Mouse (Mus musculus) yolk sac, embryonic 10.5 days (tissue): ENCODE results near the gene 1110065P20Rik.

Source experiments
- DNase-seq: peaks from one replicate; pipeline ENCODE4 v3.0.0-alpha.2; 2017; ENCODE audit warnings: low spot score

1110065P20Rik gene

DNA sequence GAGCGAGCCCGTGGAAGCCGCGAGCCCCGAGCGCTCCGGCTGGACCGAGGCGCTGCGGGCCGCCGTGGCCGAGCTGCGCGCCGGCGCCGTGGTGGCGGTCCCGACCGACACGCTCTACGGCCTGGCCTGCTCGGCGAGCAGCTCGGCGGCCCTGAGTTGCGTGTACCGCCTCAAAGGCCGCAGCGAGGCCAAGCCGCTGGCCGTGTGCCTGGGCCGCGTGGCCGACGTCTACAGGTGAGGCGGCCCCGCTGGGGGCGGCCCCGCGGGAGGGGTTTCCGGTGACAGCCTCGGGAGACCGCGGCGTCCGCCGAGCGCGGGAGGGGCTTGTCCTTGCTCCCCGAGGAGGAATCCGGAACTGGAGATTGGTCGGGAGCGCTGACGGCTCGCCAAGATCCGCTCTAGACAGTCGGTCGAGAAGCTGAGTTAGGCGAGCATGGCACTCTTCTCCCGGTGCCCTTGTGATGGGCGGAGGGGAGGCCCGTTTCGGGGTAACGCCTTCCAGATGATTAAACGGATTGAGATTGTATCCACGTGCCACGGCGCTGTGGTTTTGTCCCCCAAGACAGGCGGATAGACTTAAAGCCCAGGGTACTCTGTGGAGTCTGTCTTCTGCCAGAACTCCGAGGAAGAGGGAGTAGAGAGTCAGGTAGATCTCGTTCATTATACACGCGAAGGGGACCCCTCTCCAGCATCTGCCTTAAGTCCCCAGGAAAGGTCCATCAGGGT is at the start of gene 1110065P20Rik:
TSS of gene 1110065P20Rik (minus strand) at position 264 of the 726 bp plus-strand sequence.
- DNase-seq: peak; percentile 82

- no peak for DNase-seq
Observed at GRCm38 (mm10) chr4:124899906-124900305, 48.9 kb upstream of the 1110065P20Rik start.

DNA sequence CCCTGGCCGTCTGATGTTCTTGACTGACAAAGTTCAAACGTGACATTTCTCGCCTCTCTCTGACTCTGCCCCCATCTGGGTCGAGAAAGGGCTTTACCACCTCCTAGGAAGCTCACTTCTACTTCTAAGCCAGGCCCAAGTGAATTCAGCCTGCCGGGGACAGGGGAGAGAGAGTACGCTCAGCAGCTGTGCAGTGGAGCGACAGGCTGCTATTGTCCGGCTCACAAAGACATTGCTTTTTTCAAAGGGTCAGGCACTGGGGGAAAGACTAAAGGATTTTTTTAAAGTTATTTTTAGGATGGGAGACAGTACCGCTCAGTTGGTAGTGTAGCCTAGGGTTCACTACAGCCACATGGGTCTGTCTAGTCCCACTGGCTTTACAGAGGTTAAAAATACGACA is 47.4 kb upstream of the 1110065P20Rik start:
- DNase-seq: no peak

DNA sequence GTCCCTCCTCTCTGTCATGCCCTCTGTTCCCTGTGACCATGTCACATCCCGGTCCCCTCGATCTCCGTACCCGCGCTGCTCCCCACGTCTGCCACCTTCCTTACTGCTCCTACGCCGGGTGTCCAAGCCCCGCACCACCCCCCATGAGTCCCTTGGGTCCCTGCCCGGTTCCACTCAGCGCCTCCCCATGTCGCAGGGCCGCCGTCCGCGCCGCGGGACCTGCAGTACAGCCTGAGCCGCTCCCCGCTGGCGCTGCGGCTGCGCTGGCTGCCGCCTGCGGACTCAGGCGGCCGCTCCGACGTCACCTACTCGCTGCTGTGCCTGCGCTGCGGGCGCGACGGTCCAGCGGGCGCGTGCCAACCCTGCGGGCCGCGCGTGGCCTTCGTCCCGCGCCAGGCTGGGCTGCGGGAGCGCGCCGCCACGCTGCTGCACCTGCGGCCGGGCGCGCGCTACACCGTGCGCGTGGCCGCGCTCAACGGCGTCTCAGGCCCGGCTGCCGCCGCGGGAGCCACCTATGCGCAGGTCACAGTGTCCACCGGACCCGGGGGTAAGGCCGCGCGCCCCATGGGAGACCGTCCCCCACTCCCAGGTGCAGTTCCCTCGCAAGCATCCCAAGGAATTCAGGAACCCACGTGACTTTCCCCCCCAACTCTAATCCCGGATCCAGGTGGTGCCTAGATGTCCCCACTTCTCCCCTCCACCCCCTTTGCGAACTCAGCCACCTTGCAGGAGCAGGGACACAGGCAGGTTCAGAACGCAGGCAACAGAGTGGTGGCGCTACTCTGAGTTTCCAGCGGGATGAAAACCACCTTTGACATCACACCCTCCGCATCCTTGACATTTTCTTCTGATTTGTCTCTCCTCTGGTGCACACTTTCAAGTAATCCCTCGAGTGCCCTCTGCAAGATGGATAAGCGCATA is 43.8 kb upstream of the 1110065P20Rik start:
- no peak for DNase-seq

DNA sequence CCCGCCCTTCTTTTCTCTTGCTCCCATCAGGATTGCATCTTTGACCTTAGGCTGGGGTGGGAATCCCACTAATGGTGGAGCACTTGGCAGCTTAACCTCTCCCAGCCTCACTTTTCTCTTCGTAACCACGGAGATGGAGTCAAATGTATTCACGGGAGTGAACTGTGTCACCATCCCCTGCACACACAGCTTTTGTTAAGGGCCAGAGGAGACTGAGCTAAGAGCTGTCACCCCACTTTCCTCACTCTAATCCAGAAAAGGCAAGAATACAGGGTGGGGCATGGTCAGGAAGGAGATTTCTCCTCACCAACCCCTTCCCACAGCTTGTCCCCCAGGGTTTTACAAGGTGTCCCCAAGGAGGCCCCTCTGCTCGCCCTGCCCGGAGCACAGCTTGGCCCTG is 42.8 kb upstream of the 1110065P20Rik start:
- DNase-seq: no peak

DNA sequence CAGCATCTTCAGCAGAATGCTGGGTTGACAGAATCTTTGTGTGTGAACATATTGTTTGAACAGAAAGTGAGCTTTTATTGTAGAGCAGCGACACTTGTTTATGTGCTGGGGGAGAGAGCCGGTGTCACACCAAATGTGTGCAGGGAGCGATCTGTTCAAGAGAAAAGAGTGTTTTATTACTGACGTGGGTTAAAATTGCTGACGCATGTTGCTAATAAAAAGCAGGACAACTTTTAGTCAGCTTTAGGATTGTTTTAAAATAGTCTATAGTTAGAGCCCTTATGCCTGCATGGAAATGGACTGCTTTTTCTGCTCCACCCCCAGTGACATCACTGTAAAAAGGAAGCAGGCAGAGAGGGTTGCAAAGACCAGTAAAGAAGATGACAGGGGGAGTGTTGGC is 39.8 kb upstream of the 1110065P20Rik start:
- DNase-seq: no peak

DNA sequence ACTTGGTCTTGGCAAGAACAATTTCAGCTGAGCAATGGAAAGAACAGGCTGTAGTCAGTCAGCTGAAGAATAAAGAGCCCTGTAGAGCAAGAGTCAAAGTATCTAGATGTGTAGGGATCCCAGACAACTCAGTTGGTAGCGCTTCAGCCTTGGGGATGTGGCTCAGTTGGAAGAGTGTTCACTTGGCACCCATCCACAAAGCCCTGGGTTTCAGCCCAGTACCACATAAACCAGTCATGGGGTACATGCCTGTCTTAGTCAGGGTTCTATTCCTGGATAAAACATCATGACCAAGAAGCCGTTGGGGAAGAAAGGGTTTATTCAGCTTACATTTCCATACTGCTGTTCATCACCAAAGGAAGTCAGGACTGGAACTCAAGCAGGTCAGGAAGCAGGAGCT is 38.9 kb upstream of the 1110065P20Rik start:
- DNase-seq: no peak

- DNase-seq: no peak
Observed at GRCm38 (mm10) chr4:124888702-124889101, 37.7 kb upstream of the 1110065P20Rik start.

DNA sequence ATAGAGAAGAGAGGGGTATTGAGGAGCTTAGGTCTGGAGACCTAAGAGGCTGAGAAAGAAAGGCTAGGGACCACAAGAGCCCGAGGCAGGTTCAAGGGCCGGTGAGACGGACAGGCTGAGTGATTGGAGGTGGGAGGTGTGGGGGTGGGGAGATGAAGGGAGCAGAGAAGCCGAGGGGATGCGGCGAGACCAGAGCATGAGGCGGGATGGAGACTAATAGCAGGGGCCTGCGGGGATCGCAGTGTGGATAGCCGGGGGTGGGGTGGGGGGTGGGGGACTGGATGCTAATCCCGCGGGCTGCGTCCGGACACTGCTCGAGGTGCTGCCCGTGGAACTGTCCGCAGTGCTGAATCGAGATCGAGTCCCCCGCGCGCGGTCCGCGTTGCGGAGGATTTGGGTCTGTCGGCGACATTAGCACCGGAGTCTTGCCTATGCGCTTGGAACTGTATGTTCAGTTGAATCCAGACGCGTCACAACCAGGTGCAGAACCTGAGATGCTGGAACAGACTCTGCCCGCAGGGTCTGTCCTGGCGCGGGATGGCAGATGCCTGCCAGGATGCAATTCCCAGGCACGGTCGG is 31.2 kb upstream of the 1110065P20Rik start:
- peak; percentile 40 for DNase-seq

GRCm38 (mm10) chr4:124881341-124881908 is 30.4 kb upstream of the 1110065P20Rik start:
- DNase-seq: peak; percentile 51

GRCm38 (mm10) chr4:124880599-124880998 is 29.6 kb upstream of the 1110065P20Rik start, which contains the start of gene Epha10:
Gene Epha10 (plus strand): TSS chr4:124880899.
- no peak for DNase-seq

DNA sequence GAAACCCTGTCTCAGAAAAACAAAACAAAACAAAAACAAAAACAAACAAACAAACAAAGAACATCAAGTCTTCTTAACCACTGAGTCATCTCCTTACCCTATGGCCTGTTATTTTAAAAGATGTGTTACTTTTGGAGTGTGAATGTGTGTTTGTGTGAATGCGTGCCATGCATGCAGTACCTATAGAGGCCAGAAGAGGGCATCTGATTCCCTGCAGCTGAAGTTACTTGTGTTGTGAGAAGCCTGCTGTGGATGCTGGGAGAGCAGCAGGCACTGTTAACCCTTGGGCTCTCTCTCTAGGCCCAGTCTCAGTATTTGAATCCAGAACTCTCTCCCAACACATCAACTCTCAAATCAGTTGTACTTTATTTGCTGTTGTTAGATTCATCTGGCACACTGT is 21.7 kb upstream of the 1110065P20Rik start:
- DNase-seq: no peak

DNA sequence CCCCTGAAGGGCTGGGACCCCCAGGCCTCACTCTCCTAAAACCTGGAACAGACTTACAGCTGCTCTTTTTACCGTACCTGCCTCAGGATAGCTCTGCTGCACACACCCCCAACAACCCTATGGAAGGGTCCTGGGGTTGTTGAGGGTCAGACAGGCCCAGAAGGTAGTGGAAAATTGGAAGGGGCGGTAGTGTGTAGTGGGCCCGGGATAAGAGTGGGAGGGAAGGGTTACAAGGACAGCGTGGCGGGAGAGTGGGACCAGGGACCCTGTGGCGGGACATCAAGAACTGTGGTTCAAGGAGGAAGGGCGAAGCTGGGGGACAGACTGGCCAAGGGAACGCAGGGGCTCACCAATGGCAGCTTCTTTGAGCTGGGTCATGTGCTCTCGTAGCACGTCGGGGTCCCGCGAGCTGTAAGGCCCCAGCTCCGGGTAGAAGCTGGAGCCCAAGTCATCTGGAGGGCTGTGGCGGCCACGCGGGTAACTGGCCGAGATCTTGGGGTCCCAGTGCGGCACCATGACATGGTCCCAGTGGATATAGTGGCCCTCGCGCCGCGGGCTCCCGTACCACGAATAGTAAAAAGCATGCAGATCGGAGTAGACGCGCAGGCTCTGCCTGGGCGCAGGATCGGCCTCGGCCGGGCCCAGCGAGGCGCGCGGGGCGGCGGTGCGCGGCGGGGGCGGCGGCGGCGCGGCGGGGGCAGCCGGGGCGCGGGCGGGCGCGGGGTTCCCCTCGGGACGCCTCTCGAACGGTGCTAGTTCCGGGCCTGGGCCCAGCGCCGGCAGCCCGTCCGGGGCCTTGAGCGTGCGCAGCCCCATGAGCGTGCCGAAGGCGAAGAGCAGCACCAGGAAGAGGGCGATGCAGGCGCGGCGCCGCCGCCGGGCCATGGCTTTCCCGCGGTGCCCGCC is 10.5 kb upstream of the 1110065P20Rik start, which contains the start of gene Maneal:
TSS of gene Maneal (minus strand) at position 889 of the 906 bp plus-strand sequence.
- DNase-seq: no peak

- DNase-seq: peak; percentile 69
Observed at GRCm38 (mm10) chr4:124860446-124860845, 9.4 kb upstream of the 1110065P20Rik start.

- DNase-seq: no peak
Observed at GRCm38 (mm10) chr4:124858370-124858769, 7.4 kb upstream of the 1110065P20Rik start.

DNA sequence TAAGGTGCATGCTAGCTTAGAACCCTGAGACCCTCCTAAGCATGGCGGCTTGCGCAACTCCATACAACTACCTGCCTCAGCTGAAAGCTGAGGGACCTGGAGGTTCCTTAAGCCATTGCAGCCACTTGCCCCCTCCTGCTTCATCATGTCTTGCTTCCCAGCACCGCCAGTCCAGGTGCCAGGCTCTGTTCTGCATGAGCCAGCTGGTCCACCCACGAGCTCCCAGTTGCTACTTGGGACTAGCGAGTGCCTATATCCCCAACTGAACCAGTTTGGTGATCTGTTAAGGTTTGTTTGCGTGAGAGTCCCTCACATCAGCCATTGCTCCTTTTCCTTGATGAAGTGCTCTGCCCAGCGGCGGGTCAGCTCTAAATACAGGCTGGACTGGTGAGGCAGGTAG is 5.3 kb upstream of the 1110065P20Rik start:
- DNase-seq: no peak

GRCm38 (mm10) chr4:124850261-124850913 is 609 bp downstream of the 1110065P20Rik start, which contains the start of gene Yrdc:
Gene Yrdc (plus strand): TSS chr4:124850679.
- peak; percentile 93 for DNase-seq

- DNase-seq: no peak
Observed at GRCm38 (mm10) chr4:124849631-124850260, 1.2 kb downstream of the 1110065P20Rik start.

DNA sequence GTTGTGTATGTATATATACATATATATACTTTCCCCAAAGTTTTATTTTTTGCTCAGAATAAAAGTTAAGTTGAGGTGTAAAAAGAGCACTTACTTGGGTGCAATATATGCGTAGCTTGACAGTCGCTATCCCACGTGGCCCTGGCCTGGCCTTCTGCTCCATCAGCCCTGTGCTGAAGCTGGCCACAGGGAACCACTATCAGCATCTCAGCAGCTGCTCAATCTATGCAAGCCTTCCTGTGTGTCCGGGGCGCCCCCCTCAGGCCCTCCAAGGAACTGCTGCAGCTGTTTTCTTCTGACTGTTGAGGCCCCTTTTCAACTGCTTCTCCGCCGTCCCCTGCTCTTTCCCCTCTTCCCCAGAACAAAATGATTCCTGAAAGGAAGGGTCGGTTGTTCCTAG is 3.4 kb downstream of the 1110065P20Rik start:
- peak; percentile 50 for DNase-seq

DNA sequence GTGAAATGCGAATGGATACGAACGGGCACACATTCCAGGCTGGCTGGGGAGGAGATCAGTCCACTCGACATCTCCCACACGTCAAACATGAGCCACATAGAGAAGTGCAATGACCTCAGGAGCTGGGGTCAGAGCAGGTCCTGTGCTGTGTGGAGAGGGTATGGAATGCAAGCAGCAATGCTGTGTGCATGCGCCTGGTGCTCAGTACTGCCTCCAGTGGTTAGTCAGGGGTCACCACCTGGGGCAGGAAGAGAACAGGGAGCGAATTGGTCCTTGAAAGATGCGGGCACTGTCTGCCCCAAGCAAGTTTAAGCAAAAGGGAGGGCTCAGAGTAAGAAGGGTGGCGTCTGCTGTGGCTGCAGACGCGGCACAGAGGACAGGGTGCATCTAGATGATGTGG is 7.5 kb downstream of the 1110065P20Rik start:
- DNase-seq: peak; percentile 27
